Mouse (Mus musculus) layer of hippocampus, adult 2 months (tissue): Measurements from ENCODE around the gene Dennd2a. TPM values are rescaled to one million over a fixed set of nuclear protein-coding genes. Genes with fewer than 3 reads are reported as not detected.
"Not testable (repeated sequence)": the region's sequence is repeated elsewhere in the genome, so short reads cannot be mapped to it uniquely, and the experiment has no call there.

ENCODE experiments used
- DNase-seq, 2 experiments: peaks; one replicate each; pipeline ENCODE4 v3.0.0; 2022; ENCODE audit warnings: low spot score in 2 of 2
- H3K27ac ChIP-seq: fragments of 200-600 bp; 2 replicates; pipeline ENCODE4 v1.8.1; 2022
- H3K4me3 ChIP-seq: fragments of 200-600 bp; 2 replicates; pipeline ENCODE4 v1.8.1; 2022; ENCODE audit warnings: mild to moderate bottlenecking
- CTCF ChIP-seq: fragments of 200-600 bp; conservative IDR thresholded peaks from 2 replicates; pipeline ENCODE4 v1.8.1; 2022; ENCODE audit warnings: antibody characterized with exemption, mild to moderate bottlenecking, moderate library complexity
- total RNA-seq, 2 experiments: library from RNA; stranded (reverse); gene quantifications; 2 replicates each; pipeline ENCODE4 v1.2.3; 2021

Dennd2a gene
- total RNA-seq, 2 experiments from 2014 or later = 37.0 to 38.2 TPM

DNA sequence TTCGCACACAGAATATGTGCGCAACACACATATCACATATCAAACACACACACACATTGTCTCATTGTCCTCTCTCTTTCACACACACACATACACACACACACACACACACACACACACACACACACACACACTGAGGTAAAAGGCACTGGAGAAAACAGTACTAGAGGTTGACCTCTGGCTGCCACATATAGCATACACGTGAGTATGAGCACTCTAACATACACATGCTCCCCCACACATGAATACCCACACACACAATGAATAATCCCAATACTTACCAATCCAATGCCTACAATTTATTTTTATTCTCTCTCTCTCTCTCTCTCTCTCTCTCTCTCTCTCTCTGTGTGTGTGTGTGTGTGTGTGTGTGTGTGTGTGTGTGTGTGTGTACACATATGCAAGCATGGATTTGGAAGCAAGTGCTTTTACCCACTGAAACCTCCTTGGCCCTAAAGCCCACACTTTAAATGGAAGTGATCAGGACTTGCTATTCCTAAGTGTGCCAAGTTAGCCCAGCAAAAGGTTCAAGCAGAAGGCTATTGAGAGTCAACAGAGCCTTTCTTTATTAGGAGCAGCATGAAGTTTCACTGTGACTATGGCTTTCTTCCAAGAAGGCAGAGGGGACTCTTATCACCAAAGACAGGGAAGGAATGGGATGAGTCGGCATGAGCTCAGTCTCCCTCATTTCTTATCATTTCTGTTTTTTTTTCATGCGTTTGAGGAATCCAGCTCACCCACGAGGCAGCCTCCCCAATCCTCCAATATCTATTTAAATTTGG lies 128.5 kb downstream of the Dennd2a start:
- TF ChIP-seq CTCF = no peak
- Histone ChIP-seq H3K4me3 (no peak overlapping the region), H3K27ac (no peak overlapping the region)
- DNase-seq = no peak

DNA sequence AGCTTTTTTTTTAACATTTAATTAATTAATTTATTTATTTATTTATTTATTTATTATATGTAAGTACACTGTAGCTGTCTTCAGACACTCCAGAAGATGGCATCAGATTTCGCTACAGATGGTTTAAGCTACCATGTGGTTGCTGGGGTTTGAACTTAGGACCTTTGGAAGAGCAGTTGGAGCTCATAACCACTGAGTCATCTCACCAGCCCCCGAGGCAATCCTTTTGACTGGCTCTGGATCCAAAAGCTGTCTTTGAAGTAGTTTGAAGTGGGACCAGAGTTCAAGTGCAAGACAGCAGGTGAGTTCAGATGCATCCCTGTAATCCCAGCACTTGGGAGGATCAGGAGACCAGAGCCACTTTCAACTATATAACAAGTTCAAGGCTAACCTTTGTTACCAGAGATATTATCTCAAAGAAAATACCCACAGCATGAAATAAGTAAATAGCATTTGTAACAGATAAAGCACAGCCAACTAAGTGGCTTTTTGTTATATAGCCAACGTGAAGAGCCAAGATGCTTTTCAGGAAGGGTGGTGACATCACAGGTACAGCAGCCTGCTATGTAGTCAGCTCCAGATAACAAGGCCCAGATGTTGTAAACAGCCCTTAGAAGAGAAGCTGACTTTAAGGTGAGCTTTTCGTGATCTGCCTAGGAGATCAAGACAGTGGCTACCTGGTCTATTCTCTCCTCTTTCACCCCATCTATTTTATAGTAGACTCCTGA lies 130.2 kb downstream of the Dennd2a start:
- DNase-seq = no peak
- no peak overlapping the region for H3K27ac ChIP-seq
- H3K4me3 ChIP-seq = no peak overlapping the region
- no peak for TF ChIP-seq CTCF

DNA sequence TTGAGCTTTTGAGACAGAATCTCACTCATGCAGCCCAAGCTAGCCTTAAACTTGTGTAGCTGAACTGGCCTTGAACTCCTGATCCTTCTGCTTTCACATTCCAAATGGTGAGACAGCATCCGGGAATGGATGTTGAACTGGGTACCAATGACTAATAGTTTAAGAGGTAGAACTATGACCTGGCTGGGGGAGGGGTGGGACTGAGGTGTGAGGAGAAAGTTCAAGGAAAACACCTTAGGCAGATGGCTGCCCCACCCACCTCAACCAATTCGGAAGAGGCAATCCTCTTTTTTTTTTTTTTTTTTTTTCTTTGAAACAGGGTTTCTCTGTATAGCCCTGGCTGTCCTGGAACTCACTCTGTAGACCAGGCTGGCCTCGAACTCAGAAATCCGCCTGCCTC lies 130.9 kb downstream of the Dennd2a start:
- Histone ChIP-seq H3K27ac (no peak overlapping the region), H3K4me3 (no peak overlapping the region)
- TF ChIP-seq CTCF = no peak
- DNase-seq = no peak

DNA sequence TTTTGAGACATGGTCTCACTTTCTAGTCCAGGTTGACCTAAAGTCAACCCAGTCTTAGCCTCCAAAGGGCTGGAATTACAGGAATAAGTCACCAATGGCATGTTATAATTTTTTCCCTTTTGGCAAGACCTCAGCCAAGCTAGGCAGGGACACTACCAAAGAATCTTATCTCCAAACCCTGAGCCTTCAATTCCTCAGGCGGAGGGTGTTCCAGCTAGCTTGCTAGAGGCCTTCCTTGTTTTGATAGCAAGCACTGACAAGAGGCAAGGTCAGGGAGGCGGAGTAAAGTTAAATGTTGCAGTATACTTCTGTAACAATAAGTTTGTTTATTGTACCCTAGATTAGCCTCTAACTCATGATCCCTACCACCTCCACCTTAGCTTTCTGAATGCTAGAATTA lies 132.5 kb downstream of the Dennd2a start:
- DNase-seq = no peak
- no peak for TF ChIP-seq CTCF
- Histone ChIP-seq H3K4me3 (no peak overlapping the region), H3K27ac (no peak overlapping the region)

- Histone ChIP-seq H3K4me3 (no peak overlapping the region), H3K27ac (no peak overlapping the region)
- no peak for TF ChIP-seq CTCF
- no peak for DNase-seq
Observed at GRCm38 (mm10) chr6:39423686-39424085, 134.0 kb downstream of the Dennd2a start.

GRCm38 (mm10) chr6:39423130-39423551 lies 134.5 kb downstream of the Dennd2a start:
- no peak for DNase-seq
- TF ChIP-seq CTCF = no peak
- no peak overlapping the region for H3K27ac ChIP-seq
- no peak overlapping the region for H3K4me3 ChIP-seq

- Histone ChIP-seq H3K27ac (0 out of 2 replicates have a peak overlapping the region, but pooled peaks have one; percentile 95), H3K4me3 (no peak overlapping the region)
- no peak for DNase-seq
- TF ChIP-seq CTCF = no peak
Observed at GRCm38 (mm10) chr6:39420867-39421266, 136.8 kb downstream of the Dennd2a start.

- peak; percentile 16; the same call in 1 of the 2 replicates for TF ChIP-seq CTCF
- peak within 1 kb of the TSS; percentile 95 for H3K27ac ChIP-seq
- peak; percentile 74 to 77 for DNase-seq
- peak within 1 kb of the TSS; percentile 80 for H3K4me3 ChIP-seq
Observed at GRCm38 (mm10) chr6:39419851-39420721, 137.6 kb downstream of the Dennd2a start, which contains the start of gene Mkrn1. TSS of gene Mkrn1 (minus strand) at chr6:39420462.

DNA sequence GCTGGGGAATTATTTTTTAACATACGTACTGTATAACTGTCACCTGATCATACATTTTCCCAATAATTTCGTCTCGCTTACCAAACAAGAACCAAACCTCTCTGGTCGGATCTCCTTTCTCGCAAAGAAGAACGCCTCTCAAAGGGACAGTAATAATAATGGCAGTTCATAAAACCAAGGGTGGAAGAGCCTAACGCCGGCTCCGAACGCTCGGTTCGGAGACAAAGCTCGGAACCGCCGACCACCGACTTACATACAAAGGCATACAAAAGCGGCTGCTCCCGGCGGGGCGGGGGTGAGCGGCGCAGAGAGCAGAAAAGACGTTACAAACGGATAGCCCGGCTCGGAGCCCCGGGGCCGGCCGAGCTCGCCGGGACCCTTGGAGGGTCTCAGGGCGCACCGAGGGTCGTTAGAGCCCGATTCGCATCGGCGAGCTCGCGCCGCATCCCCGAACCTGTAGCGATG lies 138.2 kb downstream of the Dennd2a start:
- H3K4me3 ChIP-seq = peak overlapping the region; percentile 80
- no peak for DNase-seq
- no peak for TF ChIP-seq CTCF
- H3K27ac ChIP-seq = peak overlapping the region; percentile 95

DNA sequence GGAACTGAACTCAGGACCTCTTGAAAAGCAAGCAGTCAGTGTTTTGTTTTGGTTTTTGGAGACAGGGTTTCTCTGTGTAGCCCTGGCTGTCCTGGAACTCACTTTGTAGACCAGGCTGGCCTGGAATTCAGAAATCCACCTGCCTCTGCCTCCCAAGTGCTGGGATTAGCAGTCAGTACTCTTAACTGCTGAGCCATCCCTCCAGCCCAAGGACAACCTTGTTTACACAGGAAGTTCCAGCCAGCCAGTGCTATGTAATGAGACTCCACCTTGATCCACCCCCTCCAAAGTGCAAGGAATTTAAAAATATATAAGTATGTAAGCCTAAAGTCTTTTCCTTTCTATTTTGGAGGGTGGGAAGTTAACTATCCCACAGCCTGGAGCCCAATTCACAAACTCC lies 141.0 kb downstream of the Dennd2a start:
- H3K27ac ChIP-seq, DNase-seq, H3K4me3 ChIP-seq: not testable (repeated sequence)
- TF ChIP-seq CTCF = peak; percentile 41; the same call in 1 of the 2 replicates

DNA sequence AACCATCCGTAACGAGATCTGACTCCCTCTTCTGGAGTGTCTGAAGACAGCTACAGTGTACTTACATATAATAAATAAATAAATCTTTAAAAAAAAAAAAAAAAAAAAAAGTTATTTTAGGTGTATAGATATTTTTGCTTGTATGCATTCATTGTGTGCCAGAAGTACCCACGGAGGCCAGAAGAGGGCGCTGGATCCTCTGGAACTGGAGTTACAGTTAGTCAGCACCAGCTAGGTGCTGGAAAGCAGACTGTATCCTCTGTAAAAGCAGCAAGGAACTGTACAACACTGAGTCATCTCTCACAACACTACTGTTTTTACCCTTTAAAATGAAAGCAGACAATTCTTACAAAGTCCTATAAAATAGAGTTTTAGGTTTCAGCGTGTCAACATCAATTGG lies 141.9 kb downstream of the Dennd2a start:
- TF ChIP-seq CTCF = peak; percentile 71
- Histone ChIP-seq H3K4me3 (no peak overlapping the region), H3K27ac (peak overlapping the region; percentile 24; the same call in 1 of the 2 replicates)
- DNase-seq = peak in 1 of 2 experiments; percentile 75

GRCm38 (mm10) chr6:39414106-39414505 lies 143.6 kb downstream of the Dennd2a start:
- Histone ChIP-seq H3K27ac (peak overlapping the region; percentile 34), H3K4me3 (no peak overlapping the region)
- DNase-seq = peak; percentile 23 to 26
- peak; percentile 75 for TF ChIP-seq CTCF

Other genes with a start within 250 kb of the Dennd2a start
- gene Slc37a3, start 180.2 kb downstream of the Dennd2a start, total RNA-seq = 10 to 100 TPM; 67.6 to 75.5 TPM
- not detected for gene Rab19, start 176.7 kb downstream of the Dennd2a start, total RNA-seq
- 100 to 1,000 TPM; 116 to 119 TPM for gene Mkrn1, start 137.4 kb downstream of the Dennd2a start, total RNA-seq
- 10 to 100 TPM; 27.5 to 32.0 TPM for gene Adck2, start 16.0 kb upstream of the Dennd2a start, total RNA-seq
- not detected for gene Gm42420, start 27.9 kb upstream of the Dennd2a start, total RNA-seq
- gene Ndufb2, start 34.7 kb upstream of the Dennd2a start, total RNA-seq = 100 to 1,000 TPM; 167 to 192 TPM
- gene Braf, start 167.6 kb upstream of the Dennd2a start, total RNA-seq = 100 to 1,000 TPM; 128 to 129 TPM